Mouse (Mus musculus) adrenal gland, postnatal 0 days (tissue): ENCODE data around the gene Sec14l2. TPM values are rescaled to one million over a fixed set of nuclear protein-coding genes. Genes with fewer than 3 reads are reported as not detected.

ENCODE experiments used
- microRNA-seq: library from miRNA; unstranded; fragments of <30 nt; microRNA quantifications from one replicate; pipeline ENCODE4, GENCODE M21; 2016; ENCODE audit warnings: borderline replicate concordance; ENCODE audit not compliant: insufficient number of aligned reads
- polyA plus RNA-seq: library from polyadenylated mRNA; unstranded; fragments of >200 nt; fragmentation: Nextera tagmentation; extraction: Ambion mirVana; gene quantifications from 2 replicates; pipeline ENCODE4 v1.2.1, GENCODE M21; 2015

Gene Sec14l2
- 2.3 and 3.0 TPM in 2 replicates for polyA plus RNA-seq

GRCm38 (mm10) chr11:4122742-4123579 is at the start of gene Sec14l2:
Gene Sec14l2, minus strand, starts transcription at chr11:4123415.

GRCm38 (mm10) chr11:4159808-4160708 is 36.8 kb upstream of the Sec14l2 start, which contains the start of the genes Ccdc157 and Sf3a1:
Gene Ccdc157, minus strand, starts transcription at chr11:4160293.
Gene Sf3a1, plus strand, starts transcription at chr11:4160350.

GRCm38 (mm10) chr11:4134986-4135935 is 12.0 kb upstream of the Sec14l2 start, which contains the start of gene Rnf215:
Gene Rnf215, plus strand, starts transcription at chr11:4135202.

GRCm38 (mm10) chr11:4095171-4096053 is 27.8 kb downstream of the Sec14l2 start, which contains the start of gene Mtfp1:
Gene Mtfp1, minus strand, starts transcription at chr11:4095445.

GRCm38 (mm10) chr11:4064627-4065122 is 58.5 kb downstream of the Sec14l2 start, which contains the start of gene Sec14l3:
Gene Sec14l3, plus strand, starts transcription at chr11:4064841.

Small RNA genes lying within 50 kb of the gene (microRNA-seq; reads per million reads assigned to microRNA genes)
- 5.3 reads per million, percentile 7 among the genes with 10 or more reads in this experiment for gene Mir3060

Other genes starting within 250 kb of the Sec14l2 start
- 0.13 and 0.15 TPM in 2 replicates for gene 4921536K21Rik, start 228.3 kb downstream of the Sec14l2 start, polyA plus RNA-seq
- 4.4 and 4.7 TPM in 2 replicates for gene Dusp18, start 228.2 kb downstream of the Sec14l2 start, polyA plus RNA-seq
- gene Slc35e4, start 208.8 kb downstream of the Sec14l2 start, polyA plus RNA-seq: 4.9 and 6.8 TPM in 2 replicates
- 87.0 and 165 TPM in 2 replicates for gene Tcn2, start 191.3 kb downstream of the Sec14l2 start, polyA plus RNA-seq
- 44.4 and 61.7 TPM in 2 replicates for gene Pes1, start 159.4 kb downstream of the Sec14l2 start, polyA plus RNA-seq
- 0.11 TPM in 2 replicates for gene 4930556J24Rik, start 146.6 kb downstream of the Sec14l2 start, polyA plus RNA-seq
- gene Gal3st1, start 139.8 kb downstream of the Sec14l2 start, polyA plus RNA-seq: 2.8 TPM in 2 replicates
- 0.46 and 0.57 TPM in 2 replicates for gene Sec14l4, start 92.0 kb downstream of the Sec14l2 start, polyA plus RNA-seq
- 0.72 and 1.3 TPM in 2 replicates for gene Sec14l3, start 58.6 kb downstream of the Sec14l2 start, polyA plus RNA-seq
- 9.5 and 17.3 TPM in 2 replicates for gene Mtfp1, start 28.0 kb downstream of the Sec14l2 start, polyA plus RNA-seq
- 33.5 and 36.5 TPM in 2 replicates for gene Rnf215, start 11.8 kb upstream of the Sec14l2 start, polyA plus RNA-seq
- 4.4 and 5.4 TPM in 2 replicates for gene Ccdc157, start 36.9 kb upstream of the Sec14l2 start, polyA plus RNA-seq
- gene Sf3a1, start 36.9 kb upstream of the Sec14l2 start, polyA plus RNA-seq: 19.8 and 21.3 TPM in 2 replicates
- gene Tbc1d10a, start 63.4 kb upstream of the Sec14l2 start, polyA plus RNA-seq: 23.1 and 23.3 TPM in 2 replicates
- gene Castor1, start 94.8 kb upstream of the Sec14l2 start, polyA plus RNA-seq: 12.2 and 14.9 TPM in 2 replicates
- gene Osm, start 113.0 kb upstream of the Sec14l2 start, polyA plus RNA-seq: 0.32 and 0.49 TPM in 2 replicates
- 0.20 and 0.22 TPM in 2 replicates for gene Lif, start 134.1 kb upstream of the Sec14l2 start, polyA plus RNA-seq